Mouse (Mus musculus): Measurements from ENCODE around the gene Acta2.

DNA sequence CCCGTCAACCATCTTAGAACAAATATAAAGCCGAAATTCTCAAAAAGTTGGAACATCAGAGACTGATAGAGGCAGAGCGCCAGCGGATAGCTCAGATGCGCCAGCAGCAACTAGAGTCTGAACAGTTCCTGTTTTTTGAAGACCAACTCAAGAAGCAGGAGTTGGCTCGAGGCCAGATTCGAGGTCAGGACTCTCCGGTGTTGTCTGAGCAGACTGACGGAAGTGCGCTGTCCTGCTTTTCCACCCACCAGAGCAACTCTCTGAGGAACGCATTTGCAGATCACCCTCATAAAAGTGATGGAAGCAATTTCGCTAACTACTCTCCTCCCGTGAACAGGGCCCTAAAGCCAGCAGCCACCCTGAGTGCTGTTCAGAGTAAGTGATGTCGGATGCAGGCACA is 21.4 kb downstream of the Acta2 start:
- TF ChIP-seq POLR2A (IDR thresholded peaks at IDR 0.05; ENCODE audit: borderline replicate concordance, extremely low read depth, insufficient read depth, insufficient read length, poor library complexity, severe bottlenecking) (no peak), CTCF (IDR thresholded peaks at IDR 0.05; ENCODE audit: borderline replicate concordance, extremely low read depth, insufficient read depth, insufficient read length) (no peak)
